Mouse (Mus musculus) forebrain, embryonic 15.5 days (tissue): ENCODE data around the gene Aqp1. TPM values are rescaled to one million over a fixed set of nuclear protein-coding genes. Genes with fewer than 3 reads are reported as not detected.

Experiments
- ATAC-seq: fragments of 200-750 bp; cut with Nextera tagmentation; replicated peaks from 2 replicates; pipeline ENCODE4 v1.8.0; 2017; ENCODE audit warnings: mild to moderate bottlenecking, moderate TSS enrichment, moderate library complexity
- H3K27ac ChIP-seq: fragments of 300-500 bp; sonication (generic); replicated peaks from 2 replicates; pipeline ENCODE4 v1.5.1; 2015; ENCODE audit warnings: mild to moderate bottlenecking, inconsistent platforms
- H3K27me3 ChIP-seq: fragments of 300-500 bp; sonication (generic); 2 replicates; pipeline ENCODE4 v1.6.1; 2015; ENCODE audit warnings: inconsistent platforms
- H3K36me3 ChIP-seq: fragments of 300-500 bp; sonication (generic); 2 replicates; pipeline ENCODE4 v1.6.1; 2015; ENCODE audit warnings: mild to moderate bottlenecking, inconsistent platforms
- H3K4me1 ChIP-seq: fragments of 300-500 bp; sonication (generic); 2 replicates; pipeline ENCODE4 v1.6.1; 2015; ENCODE audit warnings: inconsistent platforms
- H3K4me2 ChIP-seq: fragments of 300-500 bp; sonication (generic); replicated peaks from 2 replicates; pipeline ENCODE4 v1.6.1; 2015; ENCODE audit warnings: mild to moderate bottlenecking, inconsistent platforms
- H3K4me3 ChIP-seq: fragments of 300-500 bp; sonication (generic); 2 replicates; pipeline ENCODE4 v1.5.1; 2015; ENCODE audit warnings: mild to moderate bottlenecking, inconsistent platforms
- H3K9ac ChIP-seq: fragments of 300-500 bp; sonication (generic); replicated peaks from 2 replicates; pipeline ENCODE4 v1.6.1; 2015; ENCODE audit warnings: mild to moderate bottlenecking, inconsistent platforms
- H3K9me3 ChIP-seq: fragments of 300-500 bp; sonication (generic); 2 replicates; pipeline ENCODE4 v1.6.1; 2016; ENCODE audit warnings: inconsistent platforms
- WGBS: fragments of 180-500 bp; shearing (Covaris S2); methylation state at CpG from one replicate; pipeline ENCODE4 v1.1.7; 2015; ENCODE audit warnings: mixed read lengths; 5-methylcytosine and 5-hydroxymethylcytosine counted together
- polyA plus RNA-seq: library from polyadenylated mRNA; unstranded; fragments of >200 nt; fragmentation: Nextera tagmentation; extraction: Ambion mirVana; gene quantifications from 2 replicates; pipeline ENCODE4 v1.2.1, GENCODE M21; 2015

The Aqp1 gene
- polyA plus RNA-seq: 5.8 and 12.2 TPM in 2 replicates

DNA sequence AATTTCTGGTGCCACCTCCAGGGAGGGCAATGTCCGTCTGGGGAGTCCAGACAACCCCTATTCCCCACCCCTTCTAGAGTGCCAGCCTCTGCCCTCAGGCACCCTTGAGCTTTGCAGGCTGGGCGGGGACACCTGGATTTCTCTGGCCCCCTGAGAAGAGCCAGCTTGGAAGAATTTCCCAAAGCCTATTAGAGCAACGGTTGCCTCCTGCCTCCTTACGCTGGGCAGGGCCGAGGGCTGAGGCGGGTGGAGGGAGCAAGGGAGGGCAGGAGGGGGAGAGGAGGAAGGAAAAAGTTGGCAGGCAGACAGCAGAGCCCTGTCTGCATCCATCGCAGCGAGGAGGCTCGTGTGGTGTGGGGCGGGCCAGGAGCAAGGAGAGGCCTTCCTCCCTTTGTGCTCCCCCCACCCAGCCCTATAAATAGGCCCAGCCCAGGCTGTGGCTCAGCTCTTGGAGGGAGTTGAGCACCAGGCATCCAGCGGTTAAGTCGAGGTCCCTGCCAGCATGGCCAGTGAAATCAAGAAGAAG is at the start of gene Aqp1:
TSS of gene Aqp1 (plus strand) at position 444 of the 526 bp plus-strand sequence.
- Histone ChIP-seq H3K9ac (no peak within 1 kb of the TSS), H3K36me3 (no peaks in the 10 kb centered on the region)

DNA sequence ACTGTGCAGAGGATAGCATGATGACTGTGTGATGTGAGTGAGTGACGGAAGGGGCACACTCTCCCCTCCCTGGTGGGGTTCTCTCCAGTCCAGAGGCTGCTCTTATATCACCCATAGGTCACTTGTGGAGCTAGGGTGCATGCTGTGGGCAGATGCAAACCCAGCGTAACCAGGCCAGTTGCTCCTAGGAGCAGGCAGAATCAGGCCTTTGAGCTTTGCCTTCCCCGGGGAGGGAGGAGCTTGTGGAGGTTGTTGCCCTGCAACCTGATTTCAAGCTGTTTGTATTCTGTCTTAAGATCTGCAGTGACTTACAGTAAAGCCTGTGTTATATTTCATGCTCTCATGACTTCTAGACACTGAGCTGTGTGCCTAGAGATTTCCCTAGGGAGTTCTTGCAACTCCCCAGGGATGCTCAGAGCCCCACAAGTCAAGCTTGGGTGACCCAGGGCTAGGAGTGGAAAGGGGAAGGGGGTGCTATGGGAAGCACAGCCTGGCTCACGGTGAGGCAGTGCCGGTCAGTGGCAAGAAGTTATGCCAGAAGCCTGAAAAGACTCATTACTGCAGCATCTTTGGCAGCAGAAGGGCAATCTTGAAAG is 48.1 kb upstream of the Aqp1 start:
- no peaks in the 10 kb centered on the region for H3K4me1 ChIP-seq
- no peak for ATAC-seq
- 85% methylated on average over 5 of the region's 5 CpGs for WGBS
- H3K4me2 ChIP-seq: no peak overlapping the region
- no peak overlapping the region for H3K27ac ChIP-seq
- no peaks in the 10 kb centered on the region for H3K9me3 ChIP-seq
- H3K4me3 ChIP-seq: no peak overlapping the region
- no peaks in the 10 kb centered on the region for H3K36me3 ChIP-seq
- H3K9ac ChIP-seq: no peak overlapping the region
- no peaks in the 10 kb centered on the region for H3K27me3 ChIP-seq

More for the DNA sequence above, at the start of gene Aqp1:
- Histone ChIP-seq H3K4me1 (peaks cover 25% of the 10 kb centered on the region), H3K9me3 (no peaks in the 10 kb centered on the region), H3K4me3 (no peak within 1 kb of the TSS), H3K27ac (no peak within 1 kb of the TSS), H3K27me3 (no peaks in the 10 kb centered on the region), H3K4me2 (no peak within 1 kb of the TSS)
- WGBS: 9% methylated on average over 12 of the region's 12 CpGs
- peak; percentile 69 for ATAC-seq

DNA sequence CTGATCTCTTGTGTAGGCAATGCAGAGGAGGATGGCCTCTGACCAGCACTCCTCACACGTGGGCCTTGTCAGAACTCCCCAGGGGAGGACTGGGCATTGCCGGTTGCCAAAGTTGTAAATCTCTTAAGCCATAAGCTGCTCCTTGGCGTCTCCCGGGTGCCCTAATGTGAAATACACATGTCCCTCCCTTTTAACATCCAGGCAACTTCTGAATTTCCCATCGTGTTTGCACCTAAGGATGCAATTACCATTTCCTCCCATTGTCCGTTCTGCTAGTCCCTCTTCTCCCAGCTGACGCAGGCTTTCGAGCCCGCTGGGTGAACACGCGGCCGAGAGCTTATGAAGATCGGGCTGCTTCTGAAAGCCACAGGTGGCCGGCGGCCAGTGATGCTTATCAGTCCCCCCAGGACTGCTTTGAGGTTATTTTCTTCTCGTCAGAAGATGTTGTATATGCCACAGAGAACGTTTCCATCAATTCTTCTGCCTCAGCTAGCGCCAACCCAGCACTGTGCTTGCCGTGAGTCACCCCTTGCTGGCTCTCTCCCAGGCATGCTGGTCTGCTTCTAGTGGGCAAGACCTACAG is 41.6 kb upstream of the Aqp1 start:
- no peak for ATAC-seq
- Histone ChIP-seq H3K36me3 (no peaks in the 10 kb centered on the region), H3K27ac (no peak overlapping the region), H3K4me1 (no peaks in the 10 kb centered on the region), H3K27me3 (no peaks in the 10 kb centered on the region), H3K9me3 (no peaks in the 10 kb centered on the region), H3K4me2 (no peak overlapping the region), H3K9ac (no peak overlapping the region), H3K4me3 (no peak overlapping the region)
- WGBS: 67% methylated on average over 19 of the region's 19 CpGs

DNA sequence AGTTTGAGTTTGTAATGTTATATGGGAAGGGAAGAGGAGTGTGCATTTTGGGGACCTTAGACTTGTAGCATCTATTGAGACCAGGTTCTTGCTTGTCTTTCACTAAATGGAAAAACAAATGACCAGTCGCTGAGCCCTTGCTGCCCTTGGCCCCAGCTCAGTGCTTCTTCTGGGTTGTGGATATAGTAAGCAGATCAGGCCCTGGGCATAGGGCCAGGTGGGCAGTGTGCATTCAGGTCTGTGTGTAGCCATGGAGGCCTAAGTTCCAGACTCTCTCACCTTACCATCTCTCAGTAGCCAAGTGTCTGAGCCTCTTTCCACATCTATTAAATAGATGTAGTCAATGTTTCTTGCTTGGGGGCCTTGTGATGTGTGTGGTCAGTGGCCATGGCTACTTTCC is 40.9 kb upstream of the Aqp1 start:
- Histone ChIP-seq H3K36me3 (no peaks in the 10 kb centered on the region), H3K4me1 (no peaks in the 10 kb centered on the region), H3K9ac (no peak overlapping the region), H3K4me3 (no peak overlapping the region), H3K9me3 (no peaks in the 10 kb centered on the region), H3K27ac (no peak overlapping the region), H3K4me2 (no peak overlapping the region), H3K27me3 (no peaks in the 10 kb centered on the region)
- WGBS: 92% methylated on average over 1 of the region's 1 CpGs
- ATAC-seq: no peak

DNA sequence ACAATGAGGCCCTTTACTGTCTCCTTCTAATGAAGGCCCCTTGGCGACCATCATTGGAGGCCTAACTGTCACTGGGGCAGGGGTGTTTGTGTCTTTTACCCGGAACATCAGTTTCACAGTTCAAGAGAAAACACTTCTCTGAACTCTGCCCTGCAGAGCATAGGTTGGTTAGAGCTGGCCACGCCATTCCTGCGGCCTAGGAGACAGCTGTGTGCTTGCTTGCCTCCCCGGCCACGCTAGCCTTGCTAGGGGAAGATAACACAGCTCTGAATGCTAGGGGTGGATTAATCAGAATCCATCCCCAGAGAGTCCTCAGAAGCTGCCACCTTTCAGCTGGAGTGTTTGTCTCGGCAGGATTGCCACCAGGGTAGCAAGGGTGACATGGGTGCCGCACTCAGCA is 36.8 kb upstream of the Aqp1 start:
- Histone ChIP-seq H3K9me3 (no peaks in the 10 kb centered on the region), H3K27ac (no peak overlapping the region), H3K4me1 (no peaks in the 10 kb centered on the region), H3K4me3 (no peak overlapping the region), H3K9ac (no peak overlapping the region), H3K36me3 (0 out of 2 replicates have a peak, but pooled peaks cover 4% of the 10 kb centered on the region), H3K4me2 (no peak overlapping the region), H3K27me3 (no peaks in the 10 kb centered on the region)
- ATAC-seq: no peak
- 92% methylated on average over 8 of the region's 8 CpGs for WGBS

DNA sequence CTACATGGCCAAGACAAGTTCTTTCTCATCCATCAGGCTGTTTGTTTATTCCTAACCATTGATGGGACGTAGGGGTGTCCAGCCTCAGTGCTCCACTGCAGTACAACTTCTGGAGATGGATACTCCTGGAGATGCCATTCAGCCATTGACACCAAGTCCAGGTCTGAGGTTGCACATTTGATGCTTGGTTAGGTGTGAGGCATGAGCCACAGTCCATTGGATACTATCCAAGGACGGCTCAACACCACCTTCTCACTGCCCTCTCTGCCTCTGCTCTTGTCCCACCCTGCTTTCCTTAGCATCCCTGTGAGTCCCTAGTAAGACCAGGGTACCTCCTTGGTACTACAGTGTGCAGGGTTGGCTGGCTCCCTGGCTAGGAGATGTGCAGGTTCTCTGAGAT is 36.3 kb upstream of the Aqp1 start:
- 95% methylated on average over 2 of the region's 2 CpGs for WGBS

DNA sequence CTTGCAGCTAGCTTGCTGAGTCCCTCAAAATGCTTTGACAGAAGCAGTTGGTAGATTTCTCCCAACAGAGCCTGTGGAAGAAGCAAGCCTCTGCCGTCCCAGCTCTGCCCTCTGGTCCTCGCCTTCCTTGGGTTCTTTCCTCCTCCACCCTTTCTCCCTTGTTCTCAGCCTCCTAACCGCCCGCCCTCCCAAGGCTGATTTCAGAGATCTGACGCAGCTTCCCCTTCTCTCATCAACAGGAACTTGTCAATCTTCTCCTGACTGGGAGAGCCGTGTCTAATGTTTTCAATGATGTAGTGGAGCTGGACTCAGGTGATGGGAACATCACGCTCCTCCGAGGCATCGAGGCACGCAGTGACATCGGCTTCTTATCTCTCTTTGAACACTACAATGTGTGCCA is 35.5 kb upstream of the Aqp1 start:
- Histone ChIP-seq H3K27ac (no peak overlapping the region), H3K4me2 (no peak overlapping the region), H3K36me3 (0 out of 2 replicates have a peak, but pooled peaks cover 4% of the 10 kb centered on the region), H3K9ac (no peak overlapping the region), H3K9me3 (no peaks in the 10 kb centered on the region), H3K4me1 (no peaks in the 10 kb centered on the region), H3K4me3 (no peak overlapping the region), H3K27me3 (no peaks in the 10 kb centered on the region)
- ATAC-seq: no peak
- WGBS: 93% methylated on average over 11 of the region's 11 CpGs

More for the DNA sequence above, 36.3 kb upstream of the Aqp1 start:
- Histone ChIP-seq H3K27me3 (no peaks in the 10 kb centered on the region), H3K27ac (no peak overlapping the region), H3K4me3 (no peak overlapping the region), H3K36me3 (0 out of 2 replicates have a peak, but pooled peaks cover 4% of the 10 kb centered on the region), H3K9ac (no peak overlapping the region), H3K4me1 (no peaks in the 10 kb centered on the region), H3K9me3 (no peaks in the 10 kb centered on the region), H3K4me2 (no peak overlapping the region)
- no peak for ATAC-seq

DNA sequence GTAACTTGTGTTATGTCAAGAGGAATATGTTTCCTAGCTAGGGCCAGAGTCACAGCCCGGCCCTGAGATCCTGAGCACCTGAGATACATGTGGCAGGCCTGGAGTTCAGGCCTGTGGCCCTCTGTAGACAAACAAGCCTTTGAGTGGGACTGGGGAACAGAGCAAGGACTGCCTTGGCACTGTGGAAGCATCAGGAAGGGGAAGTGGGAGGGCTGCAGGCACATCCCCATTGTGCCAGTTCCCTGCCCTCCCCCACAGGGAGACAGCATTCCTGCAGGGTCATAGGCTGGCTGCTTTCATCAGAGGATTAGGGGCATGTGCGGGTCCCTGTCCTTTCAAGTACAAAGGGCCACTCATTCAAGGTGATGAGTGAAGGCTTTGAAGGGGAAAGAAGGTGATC is 26.1 kb upstream of the Aqp1 start:
- WGBS: 69% methylated on average over 2 of the region's 2 CpGs
- Histone ChIP-seq H3K9ac (no peak overlapping the region), H3K36me3 (no peaks in the 10 kb centered on the region), H3K27ac (no peak overlapping the region), H3K27me3 (no peaks in the 10 kb centered on the region), H3K4me3 (no peak overlapping the region), H3K4me2 (no peak overlapping the region), H3K4me1 (no peaks in the 10 kb centered on the region), H3K9me3 (no peaks in the 10 kb centered on the region)
- ATAC-seq: no peak

DNA sequence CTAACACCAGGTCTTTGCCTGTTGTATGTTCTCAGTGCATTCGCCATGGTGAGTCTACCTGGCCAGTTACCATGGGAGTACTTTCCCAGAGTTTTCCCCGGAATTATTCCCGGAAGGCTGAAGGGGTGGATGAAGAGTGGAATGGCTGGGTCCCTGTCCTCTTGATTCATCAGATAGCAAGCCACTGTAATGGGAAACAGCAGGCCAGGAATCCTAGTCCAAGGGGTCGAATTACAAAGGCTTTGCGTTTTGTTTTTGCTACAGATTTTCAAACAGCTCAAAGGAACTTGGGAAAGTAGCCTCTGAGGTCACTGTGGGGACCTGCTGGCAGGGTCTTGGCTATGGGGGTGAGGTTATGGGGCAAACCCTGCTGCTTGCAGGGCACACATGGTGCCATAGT is 24.3 kb upstream of the Aqp1 start:
- Histone ChIP-seq H3K36me3 (no peaks in the 10 kb centered on the region), H3K4me3 (no peak overlapping the region), H3K4me1 (no peaks in the 10 kb centered on the region), H3K9me3 (no peaks in the 10 kb centered on the region), H3K4me2 (no peak overlapping the region), H3K27me3 (no peaks in the 10 kb centered on the region), H3K9ac (no peak overlapping the region), H3K27ac (no peak overlapping the region)
- 77% methylated on average over 5 of the region's 5 CpGs for WGBS
- no peak for ATAC-seq

DNA sequence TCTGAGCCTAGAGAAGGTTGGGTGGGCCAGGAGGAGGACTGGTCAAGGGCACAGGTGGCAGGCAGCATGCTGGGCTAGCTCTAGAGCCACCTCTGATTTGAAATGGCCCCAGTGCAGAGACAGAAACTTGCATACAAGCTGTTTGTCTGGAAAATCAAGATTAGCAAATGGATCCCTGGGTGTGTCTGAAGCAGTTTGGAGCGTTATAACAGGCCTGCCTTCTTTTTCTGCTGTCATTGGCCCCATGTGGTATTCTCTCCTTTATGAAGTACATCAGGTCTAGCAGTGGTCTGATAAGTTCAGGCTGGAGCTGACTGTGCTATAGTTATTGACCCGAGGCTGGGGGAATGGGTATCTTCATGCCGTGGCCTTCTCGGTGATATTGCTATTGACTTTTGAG is 22.3 kb upstream of the Aqp1 start:
- H3K4me2 ChIP-seq: no peak overlapping the region
- no peaks in the 10 kb centered on the region for H3K27me3 ChIP-seq
- 93% methylated on average over 4 of the region's 4 CpGs for WGBS
- no peak for ATAC-seq
- no peak overlapping the region for H3K4me3 ChIP-seq
- H3K36me3 ChIP-seq: no peaks in the 10 kb centered on the region
- H3K4me1 ChIP-seq: no peaks in the 10 kb centered on the region
- H3K9ac ChIP-seq: no peak overlapping the region
- no peaks in the 10 kb centered on the region for H3K9me3 ChIP-seq
- H3K27ac ChIP-seq: no peak overlapping the region

DNA sequence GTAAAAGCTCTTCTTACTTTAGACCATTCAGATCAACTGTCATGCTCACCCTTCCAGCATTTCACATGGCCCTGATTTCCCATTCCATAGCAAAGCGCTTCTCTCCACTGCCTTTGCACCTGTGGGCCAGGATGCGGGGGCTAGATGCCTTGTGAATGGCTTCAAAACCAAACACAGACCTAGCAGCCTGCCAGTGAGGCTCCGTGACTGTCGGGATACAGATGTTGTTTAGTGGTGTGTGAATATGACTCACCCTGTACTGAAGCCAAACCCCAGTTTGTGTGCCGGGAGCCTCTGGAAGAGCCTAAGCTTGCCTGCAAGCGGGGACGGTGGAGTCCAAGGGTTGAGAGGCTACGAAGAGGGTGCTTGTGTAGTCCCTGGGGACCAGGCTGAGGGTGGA is 21.6 kb upstream of the Aqp1 start:
- no peaks in the 10 kb centered on the region for H3K27me3 ChIP-seq
- H3K4me2 ChIP-seq: no peak overlapping the region
- H3K4me1 ChIP-seq: no peaks in the 10 kb centered on the region
- 86% methylated on average over 8 of the region's 8 CpGs for WGBS
- ATAC-seq: no peak
- H3K4me3 ChIP-seq: no peak overlapping the region
- no peaks in the 10 kb centered on the region for H3K36me3 ChIP-seq
- H3K9me3 ChIP-seq: no peaks in the 10 kb centered on the region
- no peak overlapping the region for H3K9ac ChIP-seq
- no peak overlapping the region for H3K27ac ChIP-seq

DNA sequence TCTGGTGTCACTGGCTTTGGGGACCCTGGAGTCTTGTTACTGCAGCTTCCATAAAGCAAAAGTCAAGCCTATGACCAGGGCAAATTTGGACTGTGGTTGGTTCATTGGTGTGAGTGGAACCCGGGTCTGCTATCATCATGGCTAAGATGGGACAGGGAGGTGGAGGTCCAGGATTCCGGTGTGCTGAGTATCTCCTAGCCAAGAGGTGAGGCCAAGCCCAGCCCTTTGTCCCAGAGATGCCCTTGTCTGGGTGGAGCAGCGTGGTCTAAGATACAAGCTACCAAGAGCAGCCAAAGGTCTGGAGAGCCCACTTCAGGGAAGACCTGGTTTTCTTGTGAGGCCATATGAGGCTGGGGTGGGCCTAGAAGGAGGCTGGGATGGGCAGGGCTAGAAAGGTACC is 17.6 kb upstream of the Aqp1 start:
- H3K9ac ChIP-seq: no peak overlapping the region
- H3K4me2 ChIP-seq: no peak overlapping the region
- H3K27ac ChIP-seq: no peak overlapping the region
- no peak for ATAC-seq
- no peaks in the 10 kb centered on the region for H3K36me3 ChIP-seq
- no peaks in the 10 kb centered on the region for H3K27me3 ChIP-seq
- no peaks in the 10 kb centered on the region for H3K4me1 ChIP-seq
- WGBS: 94% methylated on average over 3 of the region's 3 CpGs
- H3K4me3 ChIP-seq: no peak overlapping the region
- no peaks in the 10 kb centered on the region for H3K9me3 ChIP-seq
